Mouse (Mus musculus): ENCODE measurements around the gene Slc6a19.

GRCm38 (mm10) chr13:73725315-73725714 is 20.6 kb upstream of the Slc6a19 start:
- TF ChIP-seq CTCF (IDR thresholded peaks at IDR 0.05; ENCODE audit: extremely low read depth, insufficient read length, insufficient replicate concordance, low read depth, low read length) (no peak), POLR2A (IDR thresholded peaks at IDR 0.05; ENCODE audit: low read depth, low read length) (no peak)

Data from small intestine, adult 2 months (tissue).